Mouse (Mus musculus) heart, adult 8-10 months (tissue): ENCODE measurements at regions not wholly inside any gene's neighbourhood (a gene's known extent, or its start where the extent isn't known, plus 50 kb on each side); places are given as distances from the start of the nearest gene placed in this dataset.

Experiments used
- DNase-seq: peaks from one replicate; pipeline ENCODE4 v3.0.0; 2022; ENCODE audit warnings: low spot score

DNA sequence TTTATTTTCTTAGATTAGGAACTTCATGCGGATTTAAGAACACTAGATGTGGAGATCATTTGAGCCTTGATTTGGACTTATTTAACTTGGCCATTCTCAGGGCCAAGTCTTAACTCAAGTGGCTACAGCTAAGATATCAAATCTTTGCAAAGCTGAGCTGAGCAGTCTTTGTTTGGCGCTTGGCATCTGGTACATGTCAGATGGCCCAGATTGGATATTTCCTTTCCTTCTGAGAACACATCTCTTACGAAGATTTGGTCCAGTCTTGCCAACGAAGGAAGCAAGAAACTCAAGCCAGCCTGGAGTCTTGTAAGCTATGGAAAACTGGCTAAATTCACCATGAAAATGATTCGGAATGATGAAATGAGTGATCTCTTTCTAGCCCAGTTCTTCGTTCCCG is 59.1 kb upstream of the Cdc42ep3 start:
- DNase-seq = no peak

DNA sequence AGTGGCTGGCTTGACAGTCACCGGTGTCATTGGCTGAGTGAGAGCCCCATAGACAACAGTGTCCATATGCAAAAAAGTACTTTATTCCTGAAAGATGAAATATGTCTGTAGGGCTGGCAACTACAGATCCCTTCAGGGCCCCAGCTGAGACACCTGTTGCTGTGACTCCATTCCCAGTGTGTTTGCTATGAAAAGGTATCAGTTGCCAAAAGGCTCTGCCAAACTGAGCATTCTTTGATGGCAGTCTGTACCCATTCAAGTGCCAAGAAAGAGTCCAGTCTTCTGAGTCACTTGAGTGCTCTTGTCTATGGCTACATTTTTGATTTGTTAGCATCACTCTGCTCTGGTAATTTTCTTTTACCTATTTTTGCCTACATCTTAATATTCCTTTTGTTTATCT is 63.1 kb upstream of the Cdc42ep3 start:
- no peak for DNase-seq

DNA sequence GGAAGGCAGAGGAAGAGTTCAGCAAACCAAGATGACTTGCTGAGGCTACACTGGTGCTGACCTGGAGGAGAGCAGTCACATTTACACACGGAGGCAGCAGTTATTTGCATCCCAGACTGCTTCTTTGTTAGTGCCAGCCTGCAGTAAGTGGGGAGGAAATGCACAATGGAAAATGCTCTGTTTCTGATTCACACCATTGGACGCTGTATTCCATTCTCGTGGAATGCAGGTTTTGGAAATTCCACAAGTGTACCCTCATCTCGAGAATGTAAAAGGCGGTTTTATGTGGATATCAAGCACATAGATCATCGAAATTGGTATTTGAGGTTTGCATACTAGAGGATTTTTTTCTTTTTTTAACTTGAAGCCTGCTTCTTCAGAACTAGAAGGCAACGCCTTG is 66.7 kb upstream of the Cdc42ep3 start:
- no peak for DNase-seq

DNA sequence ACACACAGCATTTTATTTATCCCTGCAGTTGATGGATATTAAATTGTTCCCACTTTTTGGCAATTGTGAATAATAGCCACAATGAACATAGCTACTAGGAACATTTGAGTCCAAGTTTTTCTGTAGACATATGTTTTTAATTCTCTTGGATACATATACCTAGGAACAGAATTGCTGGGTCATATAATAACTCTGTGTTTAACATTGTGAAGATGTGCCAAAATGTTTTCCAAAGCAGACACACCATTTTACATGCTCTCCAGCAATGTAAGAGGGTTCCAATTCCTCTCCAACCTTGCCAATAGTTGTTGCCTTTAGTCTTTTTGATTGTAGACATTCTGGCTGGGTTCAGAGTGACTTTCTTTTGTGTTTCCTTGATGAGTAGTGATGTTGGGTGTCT is 84.3 kb upstream of the Cdc42ep3 start:
- no peak for DNase-seq

DNA sequence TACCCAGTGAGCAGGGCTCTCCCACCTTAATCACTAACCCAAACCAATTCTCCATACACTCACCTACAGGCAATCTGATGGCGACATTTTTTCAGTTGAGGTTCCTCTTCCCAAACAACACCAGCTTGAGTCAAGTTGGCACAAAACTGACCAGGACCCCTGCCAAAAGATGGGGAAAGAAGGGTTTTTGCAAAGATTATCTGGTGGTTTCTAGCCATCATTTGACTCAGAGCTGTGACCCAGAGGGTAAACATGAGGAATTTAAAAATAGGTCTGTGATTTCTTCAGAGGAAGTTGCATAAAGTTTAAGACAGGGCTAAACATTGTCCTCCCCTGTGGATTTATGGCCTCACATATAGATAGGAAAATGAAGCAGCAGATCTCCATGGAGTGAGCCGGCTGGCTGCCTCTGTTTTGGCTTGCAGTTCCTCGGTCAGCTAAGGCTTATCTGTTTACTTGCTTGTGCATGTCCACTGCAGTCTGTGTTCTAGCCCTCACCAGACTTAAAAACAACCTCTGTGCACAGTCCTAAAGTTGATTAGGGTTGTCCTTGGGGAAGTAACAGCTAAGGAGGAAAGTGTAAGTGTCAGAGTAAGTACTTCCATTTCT is 87.7 kb upstream of the Cdc42ep3 start:
- DNase-seq = no peak

DNA sequence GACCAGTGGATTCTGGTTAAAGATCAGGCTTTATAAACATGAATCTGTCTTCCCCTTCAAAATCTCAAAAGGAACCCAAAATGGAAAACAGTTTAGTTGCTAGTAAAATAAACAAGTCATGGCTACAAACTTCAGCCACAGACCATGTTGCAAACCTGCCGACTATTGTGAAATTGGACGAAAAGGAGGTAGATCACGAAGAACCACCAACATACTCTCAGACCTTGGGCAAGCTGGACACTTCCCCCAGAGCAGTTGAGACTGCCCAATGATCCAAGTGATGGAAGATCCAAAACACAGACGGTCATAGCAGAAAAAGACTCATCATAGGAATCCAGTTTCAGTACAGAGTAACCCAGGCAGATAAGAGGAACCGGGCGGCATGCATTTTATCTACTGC is 92.3 kb upstream of the Cdc42ep3 start:
- DNase-seq = no peak

DNA sequence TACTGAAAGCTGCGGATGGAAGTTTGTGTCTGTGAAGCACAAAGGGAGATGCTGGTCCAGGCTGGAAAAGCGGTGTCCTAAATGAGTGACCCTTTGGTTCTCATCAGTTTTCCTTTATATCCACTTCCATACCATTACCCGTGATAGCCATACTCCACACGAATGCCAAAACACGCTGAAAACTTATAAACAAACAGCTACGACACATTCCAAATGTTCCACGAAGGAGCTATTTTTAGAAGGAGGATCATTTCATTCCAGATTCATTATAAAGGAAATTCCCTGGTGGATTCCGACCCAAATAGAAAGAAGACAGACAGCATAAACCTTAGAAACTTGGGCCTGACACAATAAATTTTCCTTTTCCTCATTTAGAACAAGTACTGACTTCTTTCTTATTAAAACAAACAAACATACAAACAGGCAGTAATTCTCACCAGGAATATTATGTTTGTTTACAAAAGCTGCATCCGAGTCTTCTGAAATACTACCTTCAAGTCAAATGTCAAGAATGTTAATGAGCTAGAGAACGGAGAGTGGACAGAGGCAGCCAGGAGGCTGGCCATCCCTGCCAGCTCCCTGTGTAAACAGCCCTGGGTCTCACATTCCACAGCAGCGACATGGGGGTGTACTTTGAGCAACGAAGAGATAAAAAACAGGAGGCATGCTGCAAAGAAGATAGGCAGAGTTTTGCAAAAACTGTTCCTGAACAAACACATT is 96.4 kb upstream of the Cdc42ep3 start:
- DNase-seq = peak; percentile 13

DNA sequence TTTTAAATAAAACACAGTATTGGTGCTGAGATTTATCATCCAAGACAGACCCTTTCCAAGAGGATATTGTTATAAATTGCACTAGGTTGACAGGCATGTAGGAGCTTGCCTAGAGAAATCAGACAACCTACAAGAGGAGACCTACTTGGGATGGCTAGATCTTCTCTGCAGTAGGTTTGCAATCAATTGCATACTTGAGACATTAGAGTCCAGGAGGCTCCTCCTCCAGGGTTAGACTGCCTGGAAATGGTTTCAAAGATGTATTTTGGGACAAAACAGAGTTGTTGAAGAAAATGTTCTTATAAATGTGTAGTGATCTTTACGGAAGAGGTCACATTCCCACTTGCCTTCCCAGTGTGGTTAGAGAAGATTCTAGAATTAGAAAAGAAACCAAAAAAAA is 98.9 kb upstream of the Cdc42ep3 start:
- no peak for DNase-seq

DNA sequence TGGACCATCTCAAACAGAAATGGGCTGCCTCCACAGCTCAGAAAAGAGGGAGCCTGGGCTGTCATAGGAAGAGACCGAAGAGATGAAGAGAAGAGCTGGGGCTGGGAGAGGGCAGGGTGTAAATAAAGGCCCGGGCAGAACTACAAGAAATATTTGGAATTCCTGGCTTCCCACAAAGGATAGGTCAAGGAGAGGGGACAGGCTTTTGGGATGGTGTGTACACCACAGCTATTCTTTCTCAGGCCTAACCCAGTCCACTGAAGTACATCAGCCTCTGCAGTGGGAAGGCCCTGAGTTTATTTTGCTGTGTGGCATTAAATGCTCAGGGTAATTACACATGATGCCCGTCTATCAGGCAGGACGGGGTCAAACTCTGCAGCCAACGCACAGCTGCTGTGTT is 99.6 kb upstream of the Cdc42ep3 start:
- no peak for DNase-seq

DNA sequence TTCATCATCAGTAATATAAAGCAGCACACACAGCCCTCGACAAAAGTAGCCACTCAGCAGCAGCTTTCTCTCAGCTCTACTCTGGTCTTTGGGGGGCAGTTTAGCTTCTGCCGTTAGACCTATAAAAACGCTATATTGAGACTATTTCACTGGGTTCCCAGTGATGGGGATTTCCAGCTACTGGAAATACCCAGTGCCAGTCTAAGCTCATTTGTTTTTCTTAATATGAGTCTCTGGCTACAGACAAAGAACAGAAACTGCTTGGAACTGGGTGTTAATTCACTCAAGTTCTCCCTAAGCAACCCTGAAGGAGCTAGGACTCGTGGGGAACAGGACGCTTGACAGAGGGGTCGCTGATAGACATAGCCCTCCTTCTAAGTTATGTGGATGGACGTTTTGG is 100.3 kb upstream of the Cdc42ep3 start:
- no peak for DNase-seq

DNA sequence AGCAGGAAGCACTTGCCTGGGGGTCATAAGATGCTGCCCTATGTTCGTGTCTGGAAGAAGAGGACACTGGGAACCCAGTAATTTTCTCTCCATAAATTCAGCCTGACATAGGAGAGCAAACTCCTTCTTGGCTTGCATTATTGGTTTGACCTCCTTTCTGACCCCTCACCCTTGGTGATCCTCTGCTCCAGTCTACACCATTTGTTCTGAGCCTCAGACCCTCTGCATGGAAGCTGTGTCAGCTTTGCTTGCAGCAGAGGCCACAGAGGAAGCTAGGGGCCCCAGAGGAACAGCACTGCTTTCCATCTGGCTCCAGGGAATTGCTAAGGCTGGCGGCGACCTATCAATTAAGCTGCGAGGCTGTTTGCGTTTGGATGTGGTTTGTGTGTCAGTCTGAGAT is 102.7 kb upstream of the Cdc42ep3 start:
- no peak for DNase-seq

DNA sequence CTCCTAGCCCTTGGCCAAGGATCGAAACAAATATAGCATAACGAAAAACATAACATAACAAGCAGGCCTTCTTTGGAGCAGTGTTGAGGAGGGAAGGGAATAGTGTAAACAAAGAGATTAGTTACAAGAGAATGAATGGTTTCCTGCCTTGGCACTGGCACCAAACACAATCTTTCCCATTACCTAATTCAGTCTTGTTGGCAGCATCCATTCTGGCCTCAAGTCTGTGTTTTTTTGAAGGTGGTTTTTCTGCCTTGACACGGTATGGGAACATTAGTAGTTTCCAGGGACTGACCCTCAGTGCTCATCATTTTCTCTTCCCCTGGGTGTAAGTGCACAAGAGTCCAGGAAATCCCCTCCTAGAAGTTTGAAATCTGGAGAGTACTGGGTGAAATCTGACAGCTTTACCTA is 106.8 kb upstream of the Cdc42ep3 start:
- no peak for DNase-seq

DNA sequence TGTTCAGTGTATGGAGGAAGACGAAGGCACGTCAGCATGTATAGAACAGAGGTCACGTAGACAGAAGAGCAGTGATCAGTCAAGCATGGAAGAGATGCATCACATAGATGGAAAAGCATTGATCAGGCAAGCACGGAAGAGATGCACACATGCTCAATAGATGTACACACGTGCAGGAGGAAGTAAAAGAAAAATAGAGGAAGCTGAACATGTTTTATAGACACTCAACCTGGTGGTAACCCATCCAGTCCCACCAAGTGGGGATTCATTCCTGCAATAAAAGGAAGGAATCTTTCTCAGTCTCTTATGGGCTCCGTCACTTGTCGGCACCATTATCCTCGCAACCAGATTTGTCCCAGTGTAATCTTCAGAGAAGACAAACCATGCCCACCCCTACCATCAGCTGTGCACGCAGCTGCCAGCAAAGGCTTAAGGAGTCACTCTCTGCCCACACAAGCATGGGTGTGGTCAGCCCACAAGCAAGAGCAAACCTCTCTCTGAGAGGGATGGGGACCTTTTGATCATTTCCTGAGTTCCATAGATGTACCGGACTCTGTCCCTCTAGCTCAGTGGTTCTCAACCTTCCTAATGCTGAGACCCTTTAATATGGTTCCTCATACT is 108.3 kb upstream of the Cdc42ep3 start:
- no peak for DNase-seq

DNA sequence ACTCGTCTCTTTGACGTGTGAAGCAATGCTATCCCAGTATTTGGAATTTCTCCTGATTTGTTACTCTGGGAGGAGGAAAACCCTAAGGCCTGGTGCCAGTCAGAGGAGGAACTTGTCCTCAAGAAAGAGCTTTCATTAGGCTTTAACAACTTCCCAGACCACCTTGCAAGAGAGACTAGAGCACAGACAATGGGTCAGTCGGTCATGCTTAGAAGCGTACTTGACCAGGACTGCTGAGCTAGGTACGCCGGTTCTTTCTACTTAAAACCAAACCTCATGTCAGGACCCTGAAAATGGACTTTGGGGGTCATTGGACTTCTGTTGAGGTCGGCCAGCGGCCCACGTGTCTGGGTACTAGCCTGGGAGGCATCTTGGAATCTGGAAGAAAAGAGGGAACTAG is 110.8 kb upstream of the Cdc42ep3 start:
- no peak for DNase-seq

DNA sequence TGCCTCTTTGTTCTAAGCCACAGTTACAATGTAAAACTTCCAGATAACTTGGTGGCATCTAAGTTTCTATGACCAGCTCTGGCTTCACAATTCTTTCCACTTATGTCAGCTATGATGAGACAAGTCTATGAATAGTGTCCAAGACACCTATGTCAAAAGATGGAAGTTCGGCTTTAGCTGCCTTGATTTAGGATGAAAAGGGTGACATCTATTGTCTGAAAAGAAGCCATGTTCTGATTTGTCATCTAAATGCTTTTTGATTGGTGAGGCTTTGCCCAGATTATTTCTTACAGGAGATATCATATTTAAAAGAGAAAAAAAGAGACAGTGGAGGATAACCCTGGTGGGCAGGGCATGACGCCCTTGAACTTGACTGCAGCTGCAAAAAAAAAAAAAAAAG is 116.7 kb upstream of the Cdc42ep3 start:
- no peak for DNase-seq

DNA sequence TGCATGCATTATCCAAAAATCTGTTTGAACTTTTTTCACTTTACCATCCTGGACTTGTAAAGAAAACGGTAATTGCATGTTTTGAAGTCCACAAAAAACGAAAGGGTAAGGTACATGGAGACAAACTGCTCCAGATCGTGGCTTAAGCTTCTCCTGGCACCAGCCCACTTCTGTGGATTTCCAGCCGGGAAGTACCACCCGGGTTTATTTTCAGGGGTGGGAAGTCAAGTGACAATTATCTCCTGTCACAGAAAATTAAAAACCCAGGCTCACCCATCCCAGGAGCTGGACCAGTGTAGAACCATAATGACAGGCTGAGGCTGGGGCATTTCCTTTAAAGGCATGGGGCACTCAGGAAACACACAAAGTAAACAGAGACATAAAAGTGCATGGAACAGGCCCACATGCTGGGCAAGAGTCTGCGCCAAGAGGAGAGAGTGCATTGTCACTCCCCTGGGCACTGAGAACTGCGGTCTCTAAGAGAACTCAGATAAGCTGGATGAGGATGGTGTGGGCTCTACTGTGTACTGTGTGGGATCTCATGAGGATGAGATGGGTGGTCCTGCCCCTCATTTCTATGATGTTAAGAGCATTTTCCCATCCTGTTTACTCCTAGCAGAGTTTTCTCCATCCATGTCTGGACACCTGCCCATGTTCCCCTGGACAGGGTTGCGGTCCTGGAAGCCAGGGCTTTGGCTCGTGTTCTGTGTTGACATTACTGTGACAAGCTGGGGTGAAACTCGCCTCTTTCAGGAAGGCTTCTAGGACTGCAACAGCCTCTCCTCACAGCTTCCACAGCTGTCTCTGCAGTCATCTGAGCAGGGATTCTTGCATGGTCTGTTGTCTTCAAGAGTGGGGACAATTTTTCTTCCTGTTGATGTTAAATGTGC is 117.5 kb upstream of the Cdc42ep3 start:
- no peak for DNase-seq

DNA sequence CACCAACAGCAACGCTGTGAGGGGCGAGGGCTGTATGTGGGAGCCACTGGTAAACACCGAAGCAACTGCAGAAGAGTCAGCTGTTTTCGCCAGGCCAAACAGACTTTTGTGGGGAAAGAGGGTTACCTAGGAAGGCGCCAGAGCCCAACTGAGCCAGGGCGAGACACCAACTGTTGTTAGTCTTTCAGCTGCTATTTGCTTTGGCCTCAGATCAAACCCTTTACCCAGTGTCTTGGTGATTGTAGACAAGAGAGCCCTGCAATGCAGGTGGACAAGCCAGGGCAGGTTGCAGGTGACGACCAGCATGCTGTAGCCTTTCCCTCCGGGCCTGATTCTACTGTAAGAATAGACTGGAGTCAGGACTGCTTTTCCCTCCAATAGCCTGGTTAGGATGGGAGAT is 121.8 kb upstream of the Cdc42ep3 start:
- DNase-seq = no peak

DNA sequence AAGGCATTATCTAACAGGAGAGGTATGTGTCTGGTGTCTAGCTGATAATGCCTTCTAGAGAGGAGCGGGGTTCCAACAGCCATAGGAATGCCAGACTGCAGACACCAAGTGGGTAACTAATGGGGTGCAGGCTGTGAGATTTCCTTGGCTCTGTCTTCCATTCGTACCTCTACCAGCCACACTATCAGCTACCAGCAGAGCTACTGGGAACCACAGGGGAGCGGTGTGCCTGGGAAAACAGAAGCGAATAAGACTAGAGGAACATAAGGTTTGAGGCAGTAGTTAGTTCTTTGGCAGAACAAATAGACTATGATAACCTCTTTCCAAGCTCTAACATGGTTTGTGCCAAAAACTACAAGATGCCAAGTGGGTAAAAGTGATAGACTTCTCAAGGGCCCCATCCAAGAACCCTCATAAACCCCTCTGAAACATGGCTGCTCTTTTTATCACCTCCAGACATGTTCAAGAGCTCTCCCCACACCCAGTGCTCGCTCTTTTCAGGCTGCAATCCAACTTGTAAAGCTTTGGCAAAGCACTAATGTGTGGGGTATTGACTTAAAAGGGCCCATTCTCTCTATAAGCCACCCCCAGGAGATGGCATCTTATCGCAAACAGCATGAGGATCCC is 126.3 kb upstream of the Cdc42ep3 start:
- DNase-seq = no peak

DNA sequence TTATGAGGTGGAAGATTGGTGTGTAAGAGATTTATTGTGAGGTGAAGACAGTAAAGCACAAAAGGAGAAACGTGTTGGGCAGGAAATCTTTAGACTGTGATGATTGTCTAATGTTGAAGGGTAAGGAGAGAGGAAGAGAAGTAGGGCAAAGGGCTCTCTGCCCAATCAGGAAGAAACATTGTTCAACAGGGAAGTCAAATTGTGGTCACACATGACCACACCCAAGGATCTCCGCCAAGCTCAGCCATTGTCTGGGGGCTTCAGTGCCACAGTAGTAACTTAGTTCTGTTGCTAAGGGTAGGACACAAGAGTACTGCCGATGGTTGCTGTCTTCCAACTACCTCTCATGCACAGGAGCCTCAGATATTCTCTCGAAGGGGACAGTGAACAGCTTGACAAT is 127.0 kb upstream of the Cdc42ep3 start:
- DNase-seq = no peak

DNA sequence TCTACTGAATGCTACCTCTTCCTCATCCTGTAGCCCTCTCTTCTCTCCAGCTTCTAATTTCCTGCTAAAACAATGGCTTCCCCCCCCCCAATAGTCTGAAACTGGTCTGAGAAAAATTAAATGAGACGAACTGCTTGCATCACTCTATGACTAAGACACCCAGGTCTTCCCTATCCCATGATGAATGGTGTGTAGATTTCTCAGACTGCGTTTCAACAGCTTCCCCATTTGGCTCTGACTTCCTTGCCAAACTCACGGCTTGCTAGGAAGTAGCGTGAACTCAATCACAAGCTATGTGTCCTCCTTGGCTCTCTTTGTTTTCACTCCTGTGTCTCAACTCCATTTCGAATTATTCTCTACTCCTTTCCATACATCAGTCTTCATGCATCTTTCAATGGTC is 126.4 kb upstream of the Rmdn2 start:
- no peak for DNase-seq

DNA sequence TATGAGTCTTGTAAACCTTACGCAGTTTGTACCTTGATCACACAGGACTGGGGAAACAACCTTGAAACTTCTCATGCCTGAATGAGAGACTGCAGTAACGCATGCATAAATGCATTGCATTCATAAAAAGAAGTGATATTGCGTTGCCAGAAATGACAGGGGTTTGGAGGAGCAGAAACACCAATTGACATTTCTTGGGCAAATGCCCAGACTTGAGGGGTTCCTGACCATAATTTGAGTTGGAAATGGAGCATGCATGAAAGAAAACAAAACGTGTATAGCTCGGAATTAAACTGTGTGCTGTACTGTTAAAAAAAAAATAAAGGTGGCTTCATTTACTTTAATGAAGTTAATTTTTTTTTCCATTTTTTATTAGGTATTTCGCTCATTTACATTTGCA is 122.4 kb upstream of the Rmdn2 start:
- no peak for DNase-seq

DNA sequence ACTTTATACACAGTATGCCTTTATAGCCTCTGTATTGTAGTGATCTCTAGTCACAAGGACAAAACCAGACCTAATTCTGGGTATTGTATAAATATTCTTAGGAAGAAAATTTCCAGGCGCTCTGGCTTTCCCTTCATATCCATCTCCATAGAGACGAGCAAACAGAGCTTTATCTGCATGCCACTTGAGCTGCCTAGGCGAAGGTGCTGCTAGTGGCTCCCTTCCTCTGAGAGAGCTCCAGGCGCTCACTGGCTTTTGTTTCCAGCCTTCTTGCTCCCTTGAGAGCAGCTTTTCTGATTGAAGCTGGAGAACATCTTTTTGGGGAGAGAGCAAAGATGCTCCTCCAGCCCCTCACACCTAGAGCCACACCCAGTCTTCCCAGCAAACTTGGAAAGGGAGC is 114.0 kb upstream of the Rmdn2 start:
- DNase-seq = no peak
